Mouse (Mus musculus) brain, embryonic 14.5 days (tissue): ENCODE results near the gene Habp2.

Experiments
- CTCF ChIP-seq: fragments of 200-500 bp; IDR thresholded peaks from 2 replicates; pipeline ENCODE4 v1.5.1; 2012; ENCODE audit warnings: inconsistent platforms, mild to moderate bottlenecking, moderate library complexity, borderline replicate concordance; ENCODE audit not compliant: insufficient read depth, insufficient read length; ENCODE audit errors: extremely low read depth
- POLR2A ChIP-seq: fragments of 200-500 bp; IDR thresholded peaks from 2 replicates; pipeline ENCODE4 v1.6.1; 2012; ENCODE audit warnings: mild to moderate bottlenecking, inconsistent platforms, borderline replicate concordance; ENCODE audit not compliant: poor library complexity, insufficient read depth, insufficient read length, severe bottlenecking; ENCODE audit errors: extremely low read depth

DNA sequence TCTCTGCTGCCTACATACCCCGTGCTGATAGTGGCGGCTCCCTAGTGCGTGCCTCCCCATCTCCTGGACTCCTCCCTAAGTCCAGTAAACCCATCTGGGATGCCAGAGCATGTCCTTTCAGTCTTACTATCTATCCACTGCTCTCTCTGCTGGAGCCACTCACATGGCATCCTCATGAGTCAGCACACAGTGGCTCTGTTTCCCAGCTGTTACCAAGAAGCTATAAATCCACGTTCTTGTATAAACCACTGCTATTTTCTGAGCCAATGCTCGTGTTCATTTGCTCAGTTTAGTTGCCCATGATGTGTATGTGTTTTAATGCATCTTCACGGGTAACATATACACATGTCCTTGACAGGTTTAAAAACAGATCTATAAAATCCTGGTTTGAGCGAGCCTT, 80.8 kb downstream of the Habp2 start:
- TF ChIP-seq POLR2A (no peak), CTCF (no peak)
